Mouse (Mus musculus): ENCODE results near the gene Mylk3.

The Mylk3 gene

GRCm38 (mm10) chr8:85386205-85386604, at the start of gene Mylk3:
TSS of gene Mylk3 (minus strand) at chr8:85386345.
- DNase-seq (ENCODE audit: low spot score), result no peak

- no peak for DNase-seq (ENCODE audit: low spot score)
Measured at GRCm38 (mm10) chr8:85435736-85436135, 49.6 kb upstream of the Mylk3 start.

GRCm38 (mm10) chr8:85434817-85435216, 48.7 kb upstream of the Mylk3 start:
- DNase-seq (ENCODE audit: low spot score), result no peak

- DNase-seq (ENCODE audit: low spot score), result no peak
Measured at GRCm38 (mm10) chr8:85433017-85433393, 46.9 kb upstream of the Mylk3 start.

GRCm38 (mm10) chr8:85432168-85433016, 46.2 kb upstream of the Mylk3 start, which contains the start of gene 4921524J17Rik:
TSS of gene 4921524J17Rik (minus strand) at chr8:85432833.
- DNase-seq (ENCODE audit: low spot score), result peak; percentile 98

- DNase-seq (ENCODE audit: low spot score), result peak; percentile 48
Measured at GRCm38 (mm10) chr8:85431281-85432167, 45.4 kb upstream of the Mylk3 start.

GRCm38 (mm10) chr8:85430801-85431200, 44.7 kb upstream of the Mylk3 start:
- DNase-seq (ENCODE audit: low spot score), result no peak

- DNase-seq (ENCODE audit: low spot score), result peak; percentile 28
Measured at GRCm38 (mm10) chr8:85429219-85429618, 43.1 kb upstream of the Mylk3 start.

GRCm38 (mm10) chr8:85427026-85427425, 40.9 kb upstream of the Mylk3 start:
- DNase-seq (ENCODE audit: low spot score), result no peak

- DNase-seq (ENCODE audit: low spot score), result no peak
Measured at GRCm38 (mm10) chr8:85421329-85421728, 35.2 kb upstream of the Mylk3 start.

GRCm38 (mm10) chr8:85408526-85408925, 22.4 kb upstream of the Mylk3 start:
- no peak for DNase-seq (ENCODE audit: low spot score)

- DNase-seq (ENCODE audit: low spot score), result peak; percentile 55
Measured at GRCm38 (mm10) chr8:85408053-85408505, 21.9 kb upstream of the Mylk3 start.

GRCm38 (mm10) chr8:85405961-85406360, 19.8 kb upstream of the Mylk3 start:
- DNase-seq (ENCODE audit: low spot score), result no peak

- DNase-seq (ENCODE audit: low spot score), result no peak
Measured at GRCm38 (mm10) chr8:85405418-85405817, 19.3 kb upstream of the Mylk3 start.

GRCm38 (mm10) chr8:85398548-85398947, 12.4 kb upstream of the Mylk3 start:
- DNase-seq (ENCODE audit: low spot score), result no peak

GRCm38 (mm10) chr8:85397508-85397907, 11.4 kb upstream of the Mylk3 start:
- peak; percentile 75 for DNase-seq (ENCODE audit: low spot score)

- DNase-seq (ENCODE audit: low spot score), result no peak
Measured at GRCm38 (mm10) chr8:85396432-85397079, 10.4 kb upstream of the Mylk3 start.

GRCm38 (mm10) chr8:85395681-85396431, 9.7 kb upstream of the Mylk3 start:
- no peak for DNase-seq (ENCODE audit: low spot score)

GRCm38 (mm10) chr8:85395017-85395416, 8.9 kb upstream of the Mylk3 start:
- DNase-seq (ENCODE audit: low spot score), result no peak

- DNase-seq (ENCODE audit: low spot score), result no peak
Measured at GRCm38 (mm10) chr8:85393199-85393598, 7.1 kb upstream of the Mylk3 start.

GRCm38 (mm10) chr8:85391438-85391837, 5.3 kb upstream of the Mylk3 start:
- DNase-seq (ENCODE audit: low spot score), result no peak

All from retina, embryonic 14.5 days (tissue).